ENCODE assay signal across 11 mouse cellular contexts in the genomic region with DNA sequence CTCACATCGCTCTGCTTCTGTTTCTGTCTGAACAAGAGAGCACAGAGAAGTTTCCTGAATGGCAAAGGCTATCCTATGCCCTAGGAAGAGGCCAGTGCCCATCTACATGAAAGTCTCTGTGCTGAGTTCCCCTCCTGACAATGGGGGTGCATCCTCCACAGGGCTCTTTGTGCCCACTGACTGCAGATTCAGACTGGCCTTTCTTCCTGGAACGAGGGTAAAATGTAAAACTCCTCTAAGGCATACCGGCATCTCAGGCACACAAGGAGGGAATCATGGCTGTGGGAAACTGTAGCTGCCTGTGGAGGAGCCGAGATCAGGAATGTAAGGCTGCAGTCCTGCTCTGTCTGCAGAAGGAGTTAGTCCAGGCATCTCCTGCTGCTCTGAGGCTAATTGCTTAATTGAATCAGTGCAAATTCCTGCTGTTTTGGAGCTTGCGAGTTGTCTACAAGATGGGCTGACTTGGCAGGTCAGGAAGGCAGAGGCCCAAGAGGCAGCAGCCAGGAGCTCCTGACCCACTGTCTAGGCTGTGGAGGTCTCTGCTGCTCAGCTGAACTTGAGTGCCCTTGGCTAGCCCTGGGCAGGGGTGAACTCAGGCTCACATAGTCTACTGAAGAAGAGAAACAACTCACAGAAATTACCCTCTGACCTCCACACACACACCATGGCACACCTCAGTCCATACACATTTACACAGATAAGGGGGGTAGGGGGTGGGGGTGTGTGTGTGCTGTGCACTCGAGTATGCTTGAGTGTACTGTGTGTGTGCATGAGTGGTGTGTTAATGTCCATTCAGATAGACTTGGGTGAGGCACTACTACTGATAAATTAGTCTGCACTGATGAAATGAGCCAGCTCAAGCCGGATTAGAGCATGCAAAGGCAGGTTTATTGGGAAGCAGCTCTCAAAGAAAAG. TPM values are rescaled to one million over a fixed set of nuclear protein-coding genes. Genes with fewer than 3 reads are reported as not detected.
DNase-seq lines count a peak whose midpoint lies in the region; ATAC-seq lines count a peak whose summit lies in the region.
"Had no signal": no experiment of that assay in that cellular context is flagged by ENCODE, and none has a peak within 500 bp of the region (broad histone marks: within the 10 kb centered on the region; RNA-seq: fewer than 3 reads in every experiment).

No protein-coding gene starts in this region.

- ATAC-seq in lung, embryonic 16.5 days (ENCODE audit: low read depth): no peak
- peak; percentile 41 for ATAC-seq in hindbrain, embryonic 16.5 days

- DNase-seq in cerebellum, adult 9-11 months: peak; percentile 42
- DNase-seq in cerebellum, postnatal 25 days: no peak
- DNase-seq in lung, postnatal 14 days: no peak
- DNase-seq in retina, embryonic 14.5 days (ENCODE audit: low spot score): peak; percentile 44
- no peak for DNase-seq in adrenal gland, postnatal 10 days
- DNase-seq in layer of hippocampus, adult 9-11 months: no peak
- DNase-seq: adrenal gland, postnatal 25 days had no signal

- no peak overlapping the region for H3K4me3 ChIP-seq in lung, embryonic 16.5 days (ENCODE audit: low read length)
- no peak overlapping the region for H3K4me3 ChIP-seq in hindbrain, embryonic 16.5 days (ENCODE audit: low read length)
- H3K4me3 ChIP-seq: heart, embryonic 15.5 days; limb, embryonic 12.5 days had no signal

- H3K27ac ChIP-seq in lung, embryonic 16.5 days (ENCODE audit: low read length): peak overlapping the region; percentile 33; the same call in 1 of the 2 replicates
- H3K27ac ChIP-seq in hindbrain, embryonic 16.5 days (ENCODE audit: low read depth, low read length): no peak overlapping the region
- H3K27ac ChIP-seq: heart, embryonic 15.5 days; limb, embryonic 12.5 days had no signal

- no peak overlapping the region for H3K4me2 ChIP-seq in lung, embryonic 16.5 days (ENCODE audit: low read depth, low read length)
- H3K4me2 ChIP-seq in hindbrain, embryonic 16.5 days (ENCODE audit: low read length): no peak overlapping the region
- H3K4me2 ChIP-seq: heart, embryonic 15.5 days; limb, embryonic 12.5 days had no signal

- no peaks in the 10 kb centered on the region for H3K27me3 ChIP-seq in lung, embryonic 16.5 days (ENCODE audit: control insufficient read depth, insufficient read depth, low read depth, low read length)
- H3K27me3 ChIP-seq in hindbrain, embryonic 16.5 days (replicated peaks; ENCODE audit: control insufficient read depth, insufficient read depth, low read length): no peaks in the 10 kb centered on the region
- H3K27me3 ChIP-seq: heart, embryonic 15.5 days; limb, embryonic 12.5 days had no signal

- WGBS in lung, embryonic 16.5 days: 60% methylated on average over 7 of the region's 7 CpGs
- WGBS in hindbrain, embryonic 16.5 days: 36% methylated on average over 7 of the region's 7 CpGs

- no peak overlapping the region for H3K9ac ChIP-seq in lung, embryonic 16.5 days (ENCODE audit: low read length)
- H3K9ac ChIP-seq in hindbrain, embryonic 16.5 days (ENCODE audit: low read depth, low read length): no peak overlapping the region
- H3K9ac ChIP-seq: heart, embryonic 15.5 days; limb, embryonic 12.5 days had no signal

- peaks cover 54% of the 10 kb centered on the region for H3K4me1 ChIP-seq in lung, embryonic 16.5 days (replicated peaks; ENCODE audit: control insufficient read depth, insufficient read depth, low read length)
- peaks cover 10% of the 10 kb centered on the region for H3K4me1 ChIP-seq in hindbrain, embryonic 16.5 days (ENCODE audit: control insufficient read depth, insufficient read depth, low read depth, low read length)

- no peaks in the 10 kb centered on the region for H3K36me3 ChIP-seq in lung, embryonic 16.5 days (ENCODE audit: control insufficient read depth, insufficient read depth, low read length)
- H3K36me3 ChIP-seq in hindbrain, embryonic 16.5 days (ENCODE audit: control insufficient read depth, insufficient read depth, low read length): no peaks in the 10 kb centered on the region
- H3K36me3 ChIP-seq: heart, embryonic 15.5 days; limb, embryonic 12.5 days had no signal

- H3K9me3 ChIP-seq in lung, embryonic 16.5 days (ENCODE audit: control insufficient read depth, low read length): no peaks in the 10 kb centered on the region
- no peaks in the 10 kb centered on the region for H3K9me3 ChIP-seq in hindbrain, embryonic 16.5 days (ENCODE audit: control insufficient read depth, low read length)
- H3K9me3 ChIP-seq: heart, embryonic 15.5 days; limb, embryonic 12.5 days had no signal

RNA-seq across cellular contexts. Expression of a gene that starts 48.0 kb away (rescaled TPM):
- 47.8 and 49.2 TPM in 2 replicates for polyA plus RNA-seq in lung, embryonic 16.5 days (2015; fragmentation: Nextera tagmentation; extraction: Ambion mirVana)
- polyA plus RNA-seq in hindbrain, embryonic 16.5 days (2015; fragmentation: Nextera tagmentation; extraction: Ambion mirVana): 81.3 and 86.9 TPM in 2 replicates
- total RNA-seq in adrenal gland, postnatal 10 days (2021): 100 to 1,000 TPM; 177 to 223 TPM

Comparison
In these comparisons a context has a peak if more than half of its experiments do, and no peak if none do; other contexts are left out.
1. DNase-seq: peak in cerebellum, adult 9-11 months (single experiment) and retina, embryonic 14.5 days (single experiment); none in cerebellum, postnatal 25 days (0 of 2), lung, postnatal 14 days (single experiment), adrenal gland, postnatal 10 days (single experiment) and layer of hippocampus, adult 9-11 months (single experiment).